Mouse (Mus musculus) liver, postnatal 0 days (tissue): ENCODE data around the gene Crip2. TPM values are rescaled to one million over a fixed set of nuclear protein-coding genes. Genes with fewer than 3 reads are reported as not detected.

Experiments
- ATAC-seq: fragments of 200-750 bp; cut with Nextera tagmentation; 2 replicates; pipeline ENCODE4 v1.8.0; 2017; ENCODE audit warnings: mild to moderate bottlenecking, moderate library complexity
- DNase-seq: peaks from one replicate; pipeline ENCODE4 v3.0.0-alpha.2; 2016
- H3K27ac ChIP-seq: fragments of 300-500 bp; sonication (generic); 2 replicates; pipeline ENCODE4 v1.5.1; 2014; ENCODE audit warnings: antibody characterized with exemption, moderate library complexity, mild to moderate bottlenecking, low read depth
- H3K27me3 ChIP-seq: fragments of 300-500 bp; sonication (generic); 2 replicates; pipeline ENCODE4 v1.6.1; 2014; ENCODE audit warnings: low read length, control low read depth, mixed read lengths; ENCODE audit not compliant: insufficient read depth
- H3K36me3 ChIP-seq: fragments of 300-500 bp; sonication (generic); replicated peaks from 2 replicates; pipeline ENCODE4 v1.6.1; 2014; ENCODE audit warnings: mild to moderate bottlenecking, control low read depth, low read length, moderate library complexity, mixed read lengths; ENCODE audit not compliant: insufficient read depth
- H3K4me1 ChIP-seq: fragments of 300-500 bp; sonication (generic); 2 replicates; pipeline ENCODE4 v1.6.1; 2014; ENCODE audit warnings: antibody characterized with exemption, mild to moderate bottlenecking, control low read depth; ENCODE audit not compliant: insufficient read depth
- H3K4me2 ChIP-seq: fragments of 300-500 bp; sonication (generic); 2 replicates; pipeline ENCODE4 v1.6.1; 2014; ENCODE audit warnings: low read depth, mild to moderate bottlenecking, low read length, moderate library complexity, mixed read lengths
- H3K4me3 ChIP-seq: fragments of 300-500 bp; sonication (generic); 2 replicates; pipeline ENCODE4 v1.5.1; 2014; ENCODE audit warnings: low read depth, low read length
- H3K9ac ChIP-seq: fragments of 300-500 bp; sonication (generic); replicated peaks from 2 replicates; pipeline ENCODE4 v1.6.1; 2014; ENCODE audit warnings: mild to moderate bottlenecking, moderate library complexity
- H3K9me3 ChIP-seq: fragments of 300-500 bp; sonication (generic); 2 replicates; pipeline ENCODE4 v1.6.1; 2016; ENCODE audit warnings: mild to moderate bottlenecking, control low read depth, low read length, mixed read lengths
- CTCF ChIP-seq: sonication (generic); IDR thresholded peaks from 2 replicates; pipeline ENCODE4 v1.5.1; 2016; ENCODE audit warnings: antibody characterized with exemption, low read depth
- EP300 ChIP-seq: IDR thresholded peaks from 2 replicates; pipeline ENCODE4 v1.6.1; 2016; ENCODE audit warnings: antibody characterized with exemption, low read depth, mild to moderate bottlenecking
- WGBS: fragments of 180-500 bp; shearing (Covaris S2); extraction: QIAGEN DNeasy Blood & Tissue Kit; methylation state at CpG from one replicate; pipeline ENCODE4 v1.1.7; 2014; ENCODE audit not compliant: insufficient replicate concordance; 5-methylcytosine and 5-hydroxymethylcytosine counted together
- polyA plus RNA-seq: library from polyadenylated mRNA; unstranded; fragments of >200 nt; fragmentation: Nextera tagmentation; extraction: Ambion mirVana; gene quantifications from 2 replicates; pipeline ENCODE4 v1.2.1, GENCODE M21; 2015

The Crip2 gene
- polyA plus RNA-seq, 1 experiment from 2014 or later = 67.4 TPM

DNA sequence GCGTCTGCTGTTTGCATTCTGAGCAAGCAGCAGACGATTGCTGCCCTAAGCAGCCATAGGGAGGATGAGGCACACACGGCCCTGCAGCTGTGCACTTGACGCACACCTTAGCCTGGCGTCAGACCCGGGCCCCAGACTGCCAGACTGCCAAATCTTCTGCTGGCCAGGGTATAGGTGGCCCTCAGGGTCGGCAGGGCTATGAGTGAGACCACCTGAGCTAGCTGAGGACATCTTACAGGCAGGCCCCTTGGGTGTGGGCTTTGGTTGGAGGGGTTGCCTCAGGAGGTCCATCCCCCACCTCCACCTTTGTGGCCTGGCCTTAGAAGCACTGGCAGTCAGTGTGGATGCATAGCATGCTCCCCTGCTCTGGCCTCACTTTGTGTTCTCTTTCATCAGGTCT lies 4.6 kb upstream of the Crip2 start:
- WGBS = 89% methylated on average over 7 of the region's 7 CpGs
- peaks cover 8% of the 10 kb centered on the region for H3K4me1 ChIP-seq
- no peak for ATAC-seq

DNA sequence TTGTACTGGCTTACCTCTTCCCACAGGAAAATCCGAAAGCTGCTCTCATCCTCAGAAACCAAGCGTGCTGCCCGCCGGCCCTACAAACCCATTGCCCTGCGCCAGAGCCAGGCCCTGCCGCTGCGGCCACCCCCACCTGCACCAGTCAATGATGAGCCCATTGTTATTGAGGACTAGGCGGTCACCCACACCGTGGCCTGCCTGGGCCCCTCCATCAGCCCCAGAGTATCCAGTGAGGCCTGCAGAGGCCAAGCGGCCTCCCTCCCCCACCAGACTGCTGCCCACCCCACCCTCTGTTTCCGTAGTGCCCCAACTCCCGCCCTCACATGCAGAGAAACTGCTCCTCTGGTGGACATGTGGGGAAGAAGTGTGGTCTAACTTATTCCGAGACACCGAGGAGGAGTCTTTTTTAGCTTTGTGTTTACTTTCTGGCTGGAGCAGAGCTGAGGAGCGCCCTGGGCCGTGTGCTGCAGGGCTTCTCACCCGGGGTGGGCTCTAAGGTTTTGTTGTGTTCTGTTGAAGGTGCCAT lies 3.5 kb upstream of the Crip2 start:
- ATAC-seq = no peak
- H3K27me3 ChIP-seq = peaks cover 17% of the 10 kb centered on the region
- TF ChIP-seq EP300 (no peak), CTCF (no peak)
- H3K4me1 ChIP-seq = peaks cover 19% of the 10 kb centered on the region
- no peak for DNase-seq
- H3K4me2 ChIP-seq = no peak overlapping the region
- H3K9me3 ChIP-seq = no peaks in the 10 kb centered on the region
- WGBS = 88% methylated on average over 17 of the region's 17 CpGs
- peaks cover 55% of the 10 kb centered on the region for H3K36me3 ChIP-seq
- H3K9ac ChIP-seq = no peak overlapping the region
- no peak overlapping the region for H3K27ac ChIP-seq
- H3K4me3 ChIP-seq = no peak overlapping the region

More for the DNA sequence above, 4.6 kb upstream of the Crip2 start:
- Histone ChIP-seq H3K36me3 (peaks cover 64% of the 10 kb centered on the region), H3K27me3 (peaks cover 6% of the 10 kb centered on the region; the same call in 1 of the 2 replicates), H3K4me2 (no peak overlapping the region), H3K9ac (no peak overlapping the region), H3K4me3 (no peak overlapping the region), H3K9me3 (no peaks in the 10 kb centered on the region), H3K27ac (no peak overlapping the region)
- DNase-seq = no peak
- TF ChIP-seq CTCF (no peak), EP300 (no peak)

DNA sequence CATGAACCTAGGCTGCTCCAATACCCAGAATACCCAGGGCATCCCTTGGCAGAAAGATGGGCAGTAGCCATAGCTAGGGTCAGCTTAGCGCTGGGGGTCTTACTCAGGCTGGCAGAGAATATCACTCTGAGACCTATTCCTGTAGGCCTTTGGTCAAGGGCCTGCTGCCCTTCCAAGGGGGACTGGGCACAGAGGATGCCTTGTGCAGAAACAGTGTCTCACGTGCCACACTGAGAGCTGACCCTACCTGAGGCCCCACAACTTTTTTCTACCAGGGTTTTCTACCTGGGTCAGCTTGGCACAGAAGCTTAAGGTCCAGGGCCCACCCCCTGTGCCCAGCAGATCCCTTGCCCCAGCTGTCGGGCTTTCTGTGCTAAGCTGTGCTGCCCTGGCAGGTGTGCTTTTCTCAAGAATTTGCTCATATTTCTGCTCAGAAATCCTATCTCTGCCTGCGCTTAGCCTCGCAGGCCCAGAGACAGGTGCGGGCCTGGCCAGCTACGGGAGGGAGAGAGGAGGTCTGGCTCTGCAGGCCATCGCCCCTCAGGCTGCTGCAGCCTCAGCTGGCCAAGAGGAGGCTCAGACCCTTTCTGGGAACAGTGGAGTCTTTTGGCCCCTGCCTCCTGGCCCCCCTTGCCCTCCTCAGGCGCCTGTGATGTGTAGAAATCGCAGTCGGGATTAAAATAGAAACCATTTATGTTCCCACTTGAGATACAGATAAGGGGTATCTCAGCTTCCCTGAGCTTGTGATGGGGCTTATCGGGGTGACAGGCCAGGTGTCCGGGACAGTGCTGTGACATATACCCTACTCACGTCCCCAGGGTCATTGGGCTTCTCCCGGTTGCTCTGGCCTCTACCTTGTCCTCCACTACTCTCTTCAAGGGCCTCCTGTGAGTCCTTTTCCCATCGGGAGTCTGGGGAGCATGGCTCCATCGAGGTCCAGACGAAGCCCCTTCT lies 2.5 kb upstream of the Crip2 start:
- H3K4me3 ChIP-seq = no peak overlapping the region
- H3K36me3 ChIP-seq = peaks cover 45% of the 10 kb centered on the region
- H3K27me3 ChIP-seq = peaks cover 25% of the 10 kb centered on the region
- H3K4me2 ChIP-seq = no peak overlapping the region
- WGBS = 81% methylated on average over 18 of the region's 18 CpGs
- no peak for TF ChIP-seq CTCF
- TF ChIP-seq EP300 = no peak
- H3K9ac ChIP-seq = no peak overlapping the region
- no peak overlapping the region for H3K27ac ChIP-seq
- DNase-seq = no peak
- no peak for ATAC-seq
- H3K9me3 ChIP-seq = no peaks in the 10 kb centered on the region
- H3K4me1 ChIP-seq = peaks cover 26% of the 10 kb centered on the region

DNA sequence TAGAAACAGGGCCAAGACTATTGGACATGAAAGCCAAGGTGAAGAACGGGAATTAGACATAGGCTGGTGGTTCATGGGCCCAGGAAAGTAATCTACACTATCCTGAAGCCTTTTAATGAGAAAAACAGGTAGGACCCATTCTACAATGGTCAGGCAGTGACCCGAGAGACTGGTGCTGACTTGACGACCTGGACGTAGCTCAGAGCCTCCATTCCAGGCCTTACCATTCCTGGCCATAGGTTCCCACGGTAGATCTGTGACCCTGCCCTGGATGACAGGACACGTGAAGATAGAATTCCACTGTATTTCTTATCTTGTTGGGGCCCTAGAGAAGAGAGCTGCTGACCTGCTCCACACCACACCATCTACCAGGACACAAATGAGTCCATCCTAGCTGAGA lies 1.7 kb upstream of the Crip2 start:
- ATAC-seq (no peak), DNase-seq (no peak)
- 77% methylated on average over 6 of the region's 6 CpGs for WGBS
- Histone ChIP-seq H3K9ac (no peak overlapping the region), H3K4me3 (no peak overlapping the region), H3K4me1 (peaks cover 29% of the 10 kb centered on the region), H3K27ac (no peak overlapping the region), H3K36me3 (peaks cover 38% of the 10 kb centered on the region), H3K4me2 (no peak overlapping the region), H3K9me3 (no peaks in the 10 kb centered on the region), H3K27me3 (peaks cover 31% of the 10 kb centered on the region)
- TF ChIP-seq CTCF (no peak), EP300 (no peak)

DNA sequence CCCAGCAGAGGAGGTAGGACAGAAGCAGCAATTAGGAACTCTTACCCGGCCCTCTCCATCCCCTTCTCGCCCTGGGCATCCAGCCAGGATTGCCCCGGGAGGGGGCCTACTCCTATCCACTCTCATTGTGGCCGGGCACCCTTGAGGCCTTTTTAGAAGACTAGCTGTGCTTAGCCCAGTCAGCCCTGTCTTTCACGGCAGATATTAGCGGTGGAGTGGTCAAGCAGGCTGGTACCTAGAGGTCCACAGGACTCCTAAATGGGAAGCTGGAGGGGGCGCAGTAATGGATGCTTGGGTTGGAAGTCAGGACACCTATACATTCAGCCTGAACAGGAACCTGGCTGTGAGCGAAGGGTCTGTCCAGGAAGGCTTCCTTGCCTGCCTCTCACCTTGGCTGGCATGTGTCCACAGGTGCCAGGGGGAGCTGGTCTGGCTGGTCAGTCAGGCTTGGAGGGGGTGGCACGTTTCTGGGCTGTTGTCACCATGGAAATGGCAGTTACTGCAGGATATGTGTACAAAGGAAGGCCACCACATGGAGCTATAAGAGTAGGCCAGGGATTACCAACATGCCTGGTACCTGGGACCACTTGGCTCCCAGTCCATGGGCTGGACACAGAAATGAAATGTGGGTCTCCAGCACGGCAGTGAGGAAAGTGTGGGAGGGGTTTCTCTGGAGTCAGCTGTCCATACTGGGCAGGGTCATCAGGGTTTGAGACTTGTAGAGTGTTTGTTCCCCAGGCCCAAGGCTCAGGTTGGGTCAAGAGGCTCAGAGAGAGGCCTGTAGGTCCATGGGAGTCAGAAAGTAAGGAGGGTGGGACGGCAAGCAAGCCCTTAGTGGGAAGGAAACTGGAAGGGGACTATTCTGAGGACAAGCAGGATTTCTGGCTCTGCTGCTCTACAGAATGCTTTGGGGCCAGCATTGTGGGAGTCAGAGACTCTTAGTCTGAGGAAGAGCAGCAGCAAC lies 853 bp upstream of the Crip2 start:
- peak overlapping the region; percentile 50; the same call in 1 of the 2 replicates for H3K4me3 ChIP-seq
- H3K27ac ChIP-seq = no peak overlapping the region
- H3K27me3 ChIP-seq = peaks cover 31% of the 10 kb centered on the region
- no peak for DNase-seq
- no peak overlapping the region for H3K9ac ChIP-seq
- peaks cover 29% of the 10 kb centered on the region for H3K4me1 ChIP-seq
- WGBS = 57% methylated on average over 11 of the region's 11 CpGs
- peaks cover 30% of the 10 kb centered on the region for H3K36me3 ChIP-seq
- TF ChIP-seq EP300 (no peak), CTCF (no peak)
- H3K9me3 ChIP-seq = no peaks in the 10 kb centered on the region
- peak overlapping the region; percentile 87 for H3K4me2 ChIP-seq
- no peak for ATAC-seq
